Mouse (Mus musculus): ENCODE results near the gene Slc25a41. TPM values are rescaled to one million over a fixed set of nuclear protein-coding genes. Genes with fewer than 3 reads are reported as not detected.

Slc25a41 gene
- polyA plus RNA-seq, 1 experiment from 2014 or later = 0.20 TPM

- no peak overlapping the region for H3K27ac ChIP-seq (ENCODE audit: low read depth, low read length)
- H3K9me3 ChIP-seq (ENCODE audit: control insufficient read depth, low read length) = no peaks in the 10 kb centered on the region
- H3K4me2 ChIP-seq (ENCODE audit: low read depth) = peak overlapping the region; percentile 72
- DNase-seq (ENCODE audit: low spot score) = no peak
- ATAC-seq (ENCODE audit: insufficient read depth, low FRiP score, low TSS enrichment) = peak; percentile 42
- H3K4me1 ChIP-seq (ENCODE audit: control insufficient read depth, insufficient read depth, low read length) = peaks cover 4% of the 10 kb centered on the region
- no peaks in the 10 kb centered on the region for H3K27me3 ChIP-seq (ENCODE audit: control insufficient read depth, insufficient read depth, low read length)
- H3K36me3 ChIP-seq (ENCODE audit: control insufficient read depth, insufficient read depth, low read length) = peaks cover 4% of the 10 kb centered on the region
- WGBS = 1% methylated on average over 19 of the region's 19 CpGs
- peak overlapping the region; percentile 46 for H3K9ac ChIP-seq (ENCODE audit: low read length)
- H3K4me3 ChIP-seq (ENCODE audit: low read depth, low read length) = peak overlapping the region; percentile 61
Measured at GRCm38 (mm10) chr17:57010911-57011235, 30.6 kb downstream of the Slc25a41 start.

DNA sequence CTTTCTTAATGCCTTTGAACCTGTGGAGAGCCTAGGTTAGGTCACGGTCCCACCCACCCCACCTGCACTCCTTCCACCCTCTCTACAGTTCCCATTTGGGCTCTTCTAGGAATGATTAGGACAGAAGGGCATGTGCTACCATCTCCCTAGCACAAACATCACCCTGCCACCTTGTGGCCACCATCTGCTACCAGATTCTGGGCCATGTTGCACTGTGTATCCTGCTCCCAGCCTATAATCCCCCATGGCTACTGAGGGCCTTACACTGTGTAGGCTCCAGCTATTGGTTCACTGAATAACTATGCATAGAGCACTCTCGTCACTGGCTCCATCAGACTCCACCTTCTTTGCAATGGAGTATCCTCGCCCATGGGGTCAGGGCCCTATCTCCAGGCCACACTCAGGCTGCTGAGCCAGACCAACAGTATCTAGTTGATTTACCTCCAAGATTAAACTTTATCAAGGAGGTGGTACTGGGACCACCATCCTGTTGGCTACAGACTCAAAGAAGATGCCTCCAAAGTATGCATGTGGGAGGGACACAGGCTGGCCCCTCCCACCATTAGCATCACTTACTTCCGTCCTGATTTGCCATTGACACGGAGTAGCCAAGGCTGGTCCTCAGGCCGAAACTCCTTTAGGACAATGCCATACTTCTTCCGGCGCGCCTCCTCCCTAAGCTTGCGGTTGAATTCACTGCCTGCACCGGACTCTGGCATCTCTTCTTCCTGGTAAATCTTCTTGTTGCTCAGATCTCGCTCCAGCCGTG lies 34.1 kb downstream of the Slc25a41 start:
- ATAC-seq (ENCODE audit: insufficient read depth, low FRiP score, low TSS enrichment) = no peak
- Histone ChIP-seq H3K4me3 (ENCODE audit: low read depth, low read length) (no peak overlapping the region), H3K4me1 (ENCODE audit: control insufficient read depth, insufficient read depth, low read length) (peaks cover 4% of the 10 kb centered on the region), H3K36me3 (ENCODE audit: control insufficient read depth, insufficient read depth, low read length) (peaks cover 16% of the 10 kb centered on the region), H3K9me3 (ENCODE audit: control insufficient read depth, low read length) (no peaks in the 10 kb centered on the region), H3K27me3 (ENCODE audit: control insufficient read depth, insufficient read depth, low read length) (no peaks in the 10 kb centered on the region), H3K4me2 (ENCODE audit: low read depth) (no peak overlapping the region), H3K9ac (ENCODE audit: low read length) (no peak overlapping the region), H3K27ac (ENCODE audit: low read depth, low read length) (no peak overlapping the region)
- 92% methylated on average over 13 of the region's 13 CpGs for WGBS
- no peak for DNase-seq (ENCODE audit: low spot score)

DNA sequence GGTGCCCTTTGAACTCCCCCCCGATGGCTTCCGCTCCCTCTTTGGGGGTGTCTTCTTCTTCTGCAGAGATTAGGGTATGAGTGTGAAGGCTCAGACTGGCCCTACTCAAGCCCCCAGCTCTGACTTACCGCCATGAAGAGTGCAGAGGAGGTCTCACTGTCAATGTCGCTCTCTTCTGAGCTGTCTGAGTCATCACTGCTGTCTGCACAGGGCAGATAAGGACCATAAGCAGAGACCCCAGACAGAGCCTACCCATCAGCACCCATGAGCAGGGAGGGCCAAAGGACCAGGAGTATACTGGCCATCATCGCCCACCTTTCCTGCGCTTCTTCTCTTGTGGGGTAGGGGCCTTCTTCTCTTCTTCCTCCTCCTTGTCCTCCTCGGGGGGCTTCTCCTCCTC lies 37.5 kb downstream of the Slc25a41 start:
- Histone ChIP-seq H3K4me3 (ENCODE audit: low read depth, low read length) (no peak overlapping the region), H3K27ac (ENCODE audit: low read depth, low read length) (no peak overlapping the region), H3K36me3 (ENCODE audit: control insufficient read depth, insufficient read depth, low read length) (peaks cover 16% of the 10 kb centered on the region), H3K4me2 (ENCODE audit: low read depth) (no peak overlapping the region), H3K9me3 (ENCODE audit: control insufficient read depth, low read length) (no peaks in the 10 kb centered on the region), H3K9ac (ENCODE audit: low read length) (no peak overlapping the region), H3K27me3 (ENCODE audit: control insufficient read depth, insufficient read depth, low read length) (no peaks in the 10 kb centered on the region), H3K4me1 (ENCODE audit: control insufficient read depth, insufficient read depth, low read length) (no peaks in the 10 kb centered on the region)
- DNase-seq (ENCODE audit: low spot score) (no peak), ATAC-seq (ENCODE audit: insufficient read depth, low FRiP score, low TSS enrichment) (no peak)
- 95% methylated on average over 7 of the region's 7 CpGs for WGBS

DNA sequence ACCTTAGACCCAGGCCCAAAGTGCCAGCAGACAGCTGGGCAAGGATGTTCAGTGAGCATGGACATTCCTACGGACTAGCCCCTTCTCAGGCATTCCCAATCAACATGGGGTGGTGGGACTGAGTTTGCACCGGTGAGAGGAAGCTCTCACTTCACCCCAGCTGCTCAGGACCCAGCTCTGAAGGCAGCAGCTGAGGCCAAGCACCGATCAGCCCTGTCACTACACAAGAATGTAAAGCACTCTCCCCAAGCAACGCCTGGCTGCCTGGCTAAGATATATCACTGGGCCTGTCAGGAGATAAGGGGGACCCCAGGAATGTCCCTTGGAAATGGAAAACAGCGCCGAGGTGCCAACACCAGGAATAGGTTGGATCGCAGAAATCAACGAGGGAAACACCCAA lies 40.2 kb downstream of the Slc25a41 start:
- 79% methylated on average over 8 of the region's 8 CpGs for WGBS
- peaks cover 13% of the 10 kb centered on the region for H3K36me3 ChIP-seq (ENCODE audit: control insufficient read depth, insufficient read depth, low read length)

GRCm38 (mm10) chr17:56999968-57000609 lies 41.4 kb downstream of the Slc25a41 start, which contains the start of gene Pspn:
Pspn (minus strand) TSS chr17:57000018.
- Histone ChIP-seq H3K4me2 (ENCODE audit: low read depth) (no peak within 1 kb of the TSS), H3K27me3 (ENCODE audit: control insufficient read depth, insufficient read depth, low read length) (no peaks in the 10 kb centered on the region), H3K9ac (ENCODE audit: low read length) (no peak within 1 kb of the TSS), H3K4me1 (ENCODE audit: control insufficient read depth, insufficient read depth, low read length) (peaks cover 4% of the 10 kb centered on the region), H3K27ac (ENCODE audit: low read depth, low read length) (no peak within 1 kb of the TSS), H3K36me3 (ENCODE audit: control insufficient read depth, insufficient read depth, low read length) (peaks cover 17% of the 10 kb centered on the region), H3K4me3 (ENCODE audit: low read depth, low read length) (no peak within 1 kb of the TSS), H3K9me3 (ENCODE audit: control insufficient read depth, low read length) (no peaks in the 10 kb centered on the region)
- ATAC-seq (ENCODE audit: insufficient read depth, low FRiP score, low TSS enrichment) (no peak), DNase-seq (ENCODE audit: low spot score) (no peak)
- 87% methylated on average over 9 of the region's 9 CpGs for WGBS

More for the DNA sequence above, 40.2 kb downstream of the Slc25a41 start:
- H3K27me3 ChIP-seq (ENCODE audit: control insufficient read depth, insufficient read depth, low read length) = no peaks in the 10 kb centered on the region
- H3K9ac ChIP-seq (ENCODE audit: low read length) = no peak overlapping the region
- H3K9me3 ChIP-seq (ENCODE audit: control insufficient read depth, low read length) = no peaks in the 10 kb centered on the region
- no peak overlapping the region for H3K4me2 ChIP-seq (ENCODE audit: low read depth)
- H3K4me3 ChIP-seq (ENCODE audit: low read depth, low read length) = no peak overlapping the region
- ATAC-seq (ENCODE audit: insufficient read depth, low FRiP score, low TSS enrichment) (no peak), DNase-seq (ENCODE audit: low spot score) (no peak)
- H3K27ac ChIP-seq (ENCODE audit: low read depth, low read length) = no peak overlapping the region
- peaks cover 4% of the 10 kb centered on the region for H3K4me1 ChIP-seq (ENCODE audit: control insufficient read depth, insufficient read depth, low read length)

GRCm38 (mm10) chr17:56999414-56999813 lies 42.0 kb downstream of the Slc25a41 start:
- Histone ChIP-seq H3K4me2 (ENCODE audit: low read depth) (no peak overlapping the region), H3K9ac (ENCODE audit: low read length) (no peak overlapping the region), H3K4me1 (ENCODE audit: control insufficient read depth, insufficient read depth, low read length) (peaks cover 4% of the 10 kb centered on the region), H3K9me3 (ENCODE audit: control insufficient read depth, low read length) (no peaks in the 10 kb centered on the region), H3K4me3 (ENCODE audit: low read depth, low read length) (no peak overlapping the region), H3K27me3 (ENCODE audit: control insufficient read depth, insufficient read depth, low read length) (no peaks in the 10 kb centered on the region), H3K27ac (ENCODE audit: low read depth, low read length) (no peak overlapping the region), H3K36me3 (ENCODE audit: control insufficient read depth, insufficient read depth, low read length) (peaks cover 17% of the 10 kb centered on the region)
- WGBS = 91% methylated on average over 9 of the region's 9 CpGs
- DNase-seq (ENCODE audit: low spot score) (no peak), ATAC-seq (ENCODE audit: insufficient read depth, low FRiP score, low TSS enrichment) (no peak)

- Histone ChIP-seq H3K4me1 (ENCODE audit: control insufficient read depth, insufficient read depth, low read length) (peaks cover 4% of the 10 kb centered on the region), H3K4me2 (ENCODE audit: low read depth) (peak within 1 kb of the TSS; percentile 38), H3K27ac (ENCODE audit: low read depth, low read length) (no peak within 1 kb of the TSS), H3K9me3 (ENCODE audit: control insufficient read depth, low read length) (no peaks in the 10 kb centered on the region), H3K9ac (ENCODE audit: low read length) (peak within 1 kb of the TSS; percentile 60), H3K36me3 (ENCODE audit: control insufficient read depth, insufficient read depth, low read length) (peaks cover 25% of the 10 kb centered on the region), H3K27me3 (ENCODE audit: control insufficient read depth, insufficient read depth, low read length) (no peaks in the 10 kb centered on the region), H3K4me3 (ENCODE audit: low read depth, low read length) (peak within 1 kb of the TSS; percentile 79)
- 0% methylated on average over 38 of the region's 38 CpGs for WGBS
- peak; percentile 99 for ATAC-seq (ENCODE audit: insufficient read depth, low FRiP score, low TSS enrichment)
- peak; percentile 93 for DNase-seq (ENCODE audit: low spot score)
Measured at GRCm38 (mm10) chr17:56997029-56997667, 44.3 kb downstream of the Slc25a41 start, which contains the start of gene Alkbh7. Alkbh7 (plus strand) TSS chr17:56997339.

DNA sequence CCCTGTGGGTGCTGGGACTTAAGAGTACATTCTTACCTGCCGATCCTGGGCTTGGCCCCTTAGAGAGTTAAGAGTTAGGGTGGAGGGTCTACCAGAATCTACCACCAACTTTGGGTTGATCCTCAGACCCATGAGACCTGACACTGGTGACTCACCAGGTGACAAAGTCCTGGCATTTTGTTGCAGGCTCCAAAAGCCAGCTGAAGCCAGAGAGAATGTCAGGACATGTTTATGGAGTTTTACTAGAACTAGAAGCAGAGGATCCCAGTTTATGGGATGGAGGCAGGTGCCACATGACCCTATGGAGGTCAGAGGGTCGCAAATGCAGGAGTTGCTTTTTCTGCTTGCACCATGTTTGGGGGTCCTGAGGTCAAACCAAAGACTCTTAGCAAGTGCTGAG lies 44.9 kb downstream of the Slc25a41 start:
- peak; percentile 0; the same call in 1 of the 2 replicates for ATAC-seq (ENCODE audit: insufficient read depth, low FRiP score, low TSS enrichment)
- peaks cover 25% of the 10 kb centered on the region for H3K36me3 ChIP-seq (ENCODE audit: control insufficient read depth, insufficient read depth, low read length)
- H3K4me2 ChIP-seq (ENCODE audit: low read depth) = no peak overlapping the region
- WGBS = 72% methylated on average over 2 of the region's 2 CpGs
- H3K9me3 ChIP-seq (ENCODE audit: control insufficient read depth, low read length) = no peaks in the 10 kb centered on the region
- no peak overlapping the region for H3K9ac ChIP-seq (ENCODE audit: low read length)
- DNase-seq (ENCODE audit: low spot score) = no peak
- H3K27ac ChIP-seq (ENCODE audit: low read depth, low read length) = no peak overlapping the region
- peaks cover 4% of the 10 kb centered on the region for H3K4me1 ChIP-seq (ENCODE audit: control insufficient read depth, insufficient read depth, low read length)
- no peaks in the 10 kb centered on the region for H3K27me3 ChIP-seq (ENCODE audit: control insufficient read depth, insufficient read depth, low read length)
- H3K4me3 ChIP-seq (ENCODE audit: low read depth, low read length) = no peak overlapping the region

Measured in neural tube, embryonic 11.5 days (tissue).